15 mouse cellular contexts compared by ENCODE assay signal in genomic region chr8:91363272-91363860, GRCm38 (mm10). TPM values are rescaled to one million over a fixed set of nuclear protein-coding genes. Genes with fewer than 3 reads are reported as not detected.
DNase-seq lines count a peak whose midpoint lies in the region; ATAC-seq and TF ChIP-seq lines count a peak whose summit lies in the region.
"Had no signal": no experiment of that assay in that cellular context is flagged by ENCODE, and none has a peak within 500 bp of the region (broad histone marks: within the 10 kb centered on the region; RNA-seq: fewer than 3 reads in every experiment).

No protein-coding gene starts in this region.

- peaks cover 33% of the 10 kb centered on the region for H3K4me1 ChIP-seq in heart, embryonic 10.5 days
- H3K4me1 ChIP-seq in kidney, postnatal 0 days (replicated peaks; ENCODE audit: insufficient read depth, low read length) = no peaks in the 10 kb centered on the region
- H3K4me1 ChIP-seq in kidney, embryonic 14.5 days (ENCODE audit: control insufficient read depth, insufficient read depth, low read length) = 0 out of 2 replicates have a peak, but pooled peaks cover 4% of the 10 kb centered on the region
- H3K4me1 ChIP-seq in E14TG2a.4 (replicated peaks; ENCODE audit: low read depth, low read length) = peaks cover 40% of the 10 kb centered on the region
- H3K4me1 ChIP-seq: stomach, embryonic 15.5 days had no signal

- whole genome bisulfite sequencing in heart, embryonic 10.5 days = 85% methylated on average over 10 of the region's 10 CpGs
- WGBS in kidney, postnatal 0 days = 96% methylated on average over 10 of the region's 10 CpGs
- 93% methylated on average over 10 of the region's 10 CpGs for WGBS in kidney, embryonic 14.5 days

- H3K27me3 ChIP-seq in heart, embryonic 10.5 days (ENCODE audit: insufficient read depth, poor library complexity, severe bottlenecking) = no peaks in the 10 kb centered on the region
- no peaks in the 10 kb centered on the region for H3K27me3 ChIP-seq in kidney, postnatal 0 days (ENCODE audit: insufficient read depth, low read length)
- H3K27me3 ChIP-seq in kidney, embryonic 14.5 days (ENCODE audit: control insufficient read depth, insufficient read depth, low read length) = no peaks in the 10 kb centered on the region
- H3K27me3 ChIP-seq in E14TG2a.4 (ENCODE audit: insufficient read depth, low read length) = 0 out of 2 replicates have a peak, but pooled peaks cover 4% of the 10 kb centered on the region
- H3K27me3 ChIP-seq: embryonic facial prominence, embryonic 15.5 days; kidney, embryonic 15.5 days; stomach, embryonic 15.5 days had no signal

- no peak overlapping the region for H3K4me3 ChIP-seq in heart, embryonic 10.5 days
- H3K4me3 ChIP-seq in kidney, postnatal 0 days (replicated peaks; ENCODE audit: low read depth, low read length) = no peak overlapping the region
- no peak overlapping the region for H3K4me3 ChIP-seq in kidney, embryonic 14.5 days (ENCODE audit: low read length)
- H3K4me3 ChIP-seq in E14TG2a.4 (replicated peaks; ENCODE audit: low read length) = no peak overlapping the region
- H3K4me3 ChIP-seq: embryonic facial prominence, embryonic 15.5 days; kidney, embryonic 15.5 days; midbrain, embryonic 15.5 days; stomach, embryonic 15.5 days had no signal

- peak; percentile 68 for DNase-seq in heart, embryonic 10.5 days (ENCODE audit: low spot score)
- DNase-seq in heart, postnatal 25 days (ENCODE audit: low spot score) = no peak
- no peak for DNase-seq in kidney, postnatal 0 days (ENCODE audit: low spot score)
- DNase-seq in c-Kit-positive CD71-positive TER-119-positive erythroid progenitor cells, embryonic 14.5 days (ENCODE audit: low spot score) = no peak
- no peak for DNase-seq in left cerebral cortex, adult 9 months (ENCODE audit: low spot score in 2 of 2)
- DNase-seq: cerebellum, postnatal 10 days; embryo, embryonic 11 days; gastrocnemius, postnatal 25 days had no signal

- intact Hi-C loops in heart, postnatal 25 days (cut with DNase I) = no loop called here

- peak; percentile 20; the same call in 1 of the 2 replicates for TF ChIP-seq CTCF in kidney, postnatal 0 days (IDR thresholded peaks at IDR 0.05; ENCODE audit: low read depth)
- TF ChIP-seq CTCF in E14TG2a.4 (conservative IDR thresholded peaks at IDR 0.05; ENCODE audit: low read length) = peak; percentile 22; the same call in 1 of the 2 replicates

- H3K9me3 ChIP-seq in heart, embryonic 10.5 days = no peaks in the 10 kb centered on the region
- no peaks in the 10 kb centered on the region for H3K9me3 ChIP-seq in kidney, postnatal 0 days (replicated peaks; ENCODE audit: low read length)
- no peaks in the 10 kb centered on the region for H3K9me3 ChIP-seq in kidney, embryonic 14.5 days (ENCODE audit: control insufficient read depth, low read length)
- H3K9me3 ChIP-seq in E14TG2a.4 (ENCODE audit: low read length) = no peaks in the 10 kb centered on the region
- H3K9me3 ChIP-seq: embryonic facial prominence, embryonic 15.5 days; kidney, embryonic 15.5 days; midbrain, embryonic 15.5 days; stomach, embryonic 15.5 days had no signal

- H3K9ac ChIP-seq in kidney, postnatal 0 days (ENCODE audit: low read depth, low read length) = no peak overlapping the region
- no peak overlapping the region for H3K9ac ChIP-seq in kidney, embryonic 14.5 days (ENCODE audit: low read depth, low read length)
- H3K9ac ChIP-seq: embryonic facial prominence, embryonic 15.5 days; kidney, embryonic 15.5 days; midbrain, embryonic 15.5 days; stomach, embryonic 15.5 days had no signal

- H3K36me3 ChIP-seq in heart, embryonic 10.5 days = 0 out of 2 replicates have a peak, but pooled peaks cover 5% of the 10 kb centered on the region
- H3K36me3 ChIP-seq in kidney, postnatal 0 days (ENCODE audit: insufficient read depth, low read length) = no peaks in the 10 kb centered on the region
- no peaks in the 10 kb centered on the region for H3K36me3 ChIP-seq in kidney, embryonic 14.5 days (ENCODE audit: control insufficient read depth, insufficient read depth, low read length)
- H3K36me3 ChIP-seq in E14TG2a.4 (ENCODE audit: insufficient read depth, low read length) = no peaks in the 10 kb centered on the region
- H3K36me3 ChIP-seq: embryonic facial prominence, embryonic 15.5 days; kidney, embryonic 15.5 days; midbrain, embryonic 15.5 days; stomach, embryonic 15.5 days had no signal

- no peak overlapping the region for H3K4me2 ChIP-seq in kidney, postnatal 0 days (ENCODE audit: low read length)
- no peak overlapping the region for H3K4me2 ChIP-seq in kidney, embryonic 14.5 days (replicated peaks; ENCODE audit: low read depth, low read length)
- H3K4me2 ChIP-seq: embryonic facial prominence, embryonic 15.5 days; kidney, embryonic 15.5 days; midbrain, embryonic 15.5 days; stomach, embryonic 15.5 days had no signal

- no peak overlapping the region for H3K27ac ChIP-seq in heart, embryonic 10.5 days
- no peak overlapping the region for H3K27ac ChIP-seq in kidney, postnatal 0 days
- no peak overlapping the region for H3K27ac ChIP-seq in kidney, embryonic 14.5 days (ENCODE audit: low read depth, low read length)
- H3K27ac ChIP-seq: embryonic facial prominence, embryonic 15.5 days; kidney, embryonic 15.5 days; midbrain, embryonic 15.5 days; stomach, embryonic 15.5 days had no signal

- no peak for ATAC-seq in kidney, postnatal 0 days (replicated peaks; ENCODE audit: low FRiP score, low read depth)
- no peak for ATAC-seq in kidney, embryonic 14.5 days (ENCODE audit: low FRiP score, low TSS enrichment)
- ATAC-seq in granulocyte monocyte progenitor cell, adult 5-6 weeks (replicated peaks; ENCODE audit: poor library complexity, severe bottlenecking) = peak; percentile 72
- ATAC-seq: midbrain, embryonic 15.5 days had no signal

RNA-seq across cellular contexts. Expression of gene Fto, which starts 50.0 kb away (rescaled TPM):
- polyA plus RNA-seq in heart, embryonic 10.5 days (2016; fragmentation: Nextera tagmentation; extraction: Ambion mirVana) = 81.7 and 83.2 TPM in 2 replicates
- total RNA-seq in heart, postnatal 25 days (2021) = 10 to 100 TPM; 65.9 to 67.1 TPM
- polyA plus RNA-seq in kidney, postnatal 0 days (2015; fragmentation: Nextera tagmentation; extraction: Ambion mirVana) = 55.3 and 61.8 TPM in 2 replicates
- 44.7 and 94.3 TPM in 2 replicates for polyA plus RNA-seq in kidney, embryonic 14.5 days (2014; fragmentation: Nextera tagmentation; extraction: Ambion mirVana)
- 48.1 and 61.5 TPM in 2 replicates for total RNA-seq in granulocyte monocyte progenitor cell, adult 5-6 weeks (2014; fragmentation: Nextera tagmentation)
- 25.1 and 31.4 TPM in 2 replicates for total RNA-seq in granulocyte monocyte progenitor cell, adult 5-6 weeks (2017)

RNA-seq across cellular contexts. Expression of gene Rpgrip1l, which starts 50.3 kb away (rescaled TPM):
- 9.2 and 9.3 TPM in 2 replicates for polyA plus RNA-seq in heart, embryonic 10.5 days (2016; fragmentation: Nextera tagmentation; extraction: Ambion mirVana)
- 1 to 10 TPM; 3.8 to 5.1 TPM for total RNA-seq in heart, postnatal 25 days (2021)
- polyA plus RNA-seq in kidney, postnatal 0 days (2015; fragmentation: Nextera tagmentation; extraction: Ambion mirVana) = 8.6 and 8.7 TPM in 2 replicates
- polyA plus RNA-seq in kidney, embryonic 14.5 days (2014; fragmentation: Nextera tagmentation; extraction: Ambion mirVana) = 14.3 and 14.9 TPM in 2 replicates
- total RNA-seq in granulocyte monocyte progenitor cell, adult 5-6 weeks (2014; fragmentation: Nextera tagmentation) = 8.7 and 11.9 TPM in 2 replicates
- 7.6 and 12.5 TPM in 2 replicates for total RNA-seq in granulocyte monocyte progenitor cell, adult 5-6 weeks (2017)
